Mouse (Mus musculus) liver, embryonic 16.5 days (tissue): Measurements from ENCODE around the gene Sbk2. TPM values are rescaled to one million over a fixed set of nuclear protein-coding genes. Genes with fewer than 3 reads are reported as not detected.
A peak's percentile ranks its signal among the peaks of the same experiment; 100 is the strongest.

Experiments used
- ATAC-seq: fragments of 200-750 bp; cut with Nextera tagmentation; 2 replicates; pipeline ENCODE4 v1.8.0; 2017; ENCODE audit warnings: low read depth, mild to moderate bottlenecking, moderate number of reproducible peaks, moderate library complexity
- H3K27ac ChIP-seq: fragments of 300-500 bp; sonication (generic); 2 replicates; pipeline ENCODE4 v1.5.1; 2014; ENCODE audit warnings: mild to moderate bottlenecking, low read length
- H3K27me3 ChIP-seq: fragments of 300-500 bp; sonication (generic); 2 replicates; pipeline ENCODE4 v1.6.1; 2014; ENCODE audit warnings: low read depth, low read length, mixed read lengths; ENCODE audit not compliant: control insufficient read depth, insufficient read depth
- H3K36me3 ChIP-seq: fragments of 300-500 bp; sonication (generic); 2 replicates; pipeline ENCODE4 v1.6.1; 2014; ENCODE audit warnings: mild to moderate bottlenecking; ENCODE audit not compliant: control insufficient read depth, insufficient read depth
- H3K4me1 ChIP-seq: fragments of 300-500 bp; sonication (generic); 2 replicates; pipeline ENCODE4 v1.6.1; 2014; ENCODE audit warnings: low read depth, low read length, mixed read lengths; ENCODE audit not compliant: control insufficient read depth
- H3K4me2 ChIP-seq: fragments of 300-500 bp; sonication (generic); 2 replicates; pipeline ENCODE4 v1.6.1; 2014; ENCODE audit warnings: low read depth, low read length, mixed read lengths
- H3K4me3 ChIP-seq: fragments of 300-500 bp; sonication (generic); 2 replicates; pipeline ENCODE4 v1.5.1; 2014; ENCODE audit warnings: low read depth, mild to moderate bottlenecking, low read length
- H3K9ac ChIP-seq: fragments of 300-500 bp; sonication (generic); 2 replicates; pipeline ENCODE4 v1.6.1; 2014; ENCODE audit warnings: low read depth, low read length
- H3K9me3 ChIP-seq: fragments of 300-500 bp; sonication (generic); replicated peaks from 2 replicates; pipeline ENCODE4 v1.6.1; 2016; ENCODE audit warnings: low read length; ENCODE audit not compliant: control insufficient read depth
- WGBS: fragments of 180-500 bp; shearing (Covaris S2); extraction: QIAGEN DNeasy Blood & Tissue Kit; methylation state at CpG from one replicate; pipeline ENCODE4 v1.1.7; 2014; ENCODE audit not compliant: insufficient replicate concordance; 5-methylcytosine and 5-hydroxymethylcytosine counted together
- polyA plus RNA-seq: library from polyadenylated mRNA; unstranded; fragments of >200 nt; fragmentation: Nextera tagmentation; extraction: Ambion mirVana; gene quantifications from 2 replicates; pipeline ENCODE4 v1.2.1, GENCODE M21; 2015

Gene Sbk2
- polyA plus RNA-seq, 1 experiment from 2014 or later = not detected

DNA sequence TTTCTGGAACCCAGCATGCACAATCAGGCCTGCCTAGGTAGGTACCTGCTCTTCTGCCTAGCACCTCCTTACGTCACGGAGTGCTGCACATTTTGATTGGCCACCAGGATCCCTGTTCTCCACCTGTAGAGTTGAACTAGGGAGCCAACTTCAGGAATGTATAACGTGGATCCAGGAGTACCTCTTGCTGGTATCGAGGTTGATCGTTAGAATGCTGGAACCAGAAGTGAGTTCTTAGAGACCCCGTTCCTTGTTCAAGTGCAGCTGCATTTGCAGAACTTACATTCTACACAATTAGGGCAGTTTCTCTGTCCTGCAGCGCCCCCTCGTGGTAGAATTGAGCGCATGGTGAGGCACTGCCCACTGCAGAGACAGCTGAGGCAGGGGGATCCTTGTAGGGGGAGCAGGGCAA is 24.1 kb downstream of the Sbk2 start:
- H3K9me3 ChIP-seq = no peaks in the 10 kb centered on the region
- H3K9ac ChIP-seq = no peak overlapping the region
- no peak overlapping the region for H3K4me2 ChIP-seq
- no peaks in the 10 kb centered on the region for H3K36me3 ChIP-seq
- ATAC-seq = peak; percentile 44; the same call in 1 of the 2 replicates
- no peak overlapping the region for H3K27ac ChIP-seq
- WGBS = 13% methylated on average over 9 of the region's 9 CpGs
- no peaks in the 10 kb centered on the region for H3K27me3 ChIP-seq
- no peaks in the 10 kb centered on the region for H3K4me1 ChIP-seq
- no peak overlapping the region for H3K4me3 ChIP-seq

- 18% methylated on average over 2 of the region's 2 CpGs for WGBS
- no peak for ATAC-seq
- Histone ChIP-seq H3K4me1 (no peaks in the 10 kb centered on the region), H3K9me3 (no peaks in the 10 kb centered on the region), H3K4me2 (no peak overlapping the region), H3K9ac (no peak overlapping the region), H3K27ac (no peak overlapping the region), H3K36me3 (no peaks in the 10 kb centered on the region), H3K27me3 (no peaks in the 10 kb centered on the region), H3K4me3 (no peak overlapping the region)
Observed at GRCm38 (mm10) chr7:4938456-4938855, 25.8 kb downstream of the Sbk2 start.

GRCm38 (mm10) chr7:4937392-4937791 is 26.8 kb downstream of the Sbk2 start:
- no peak for ATAC-seq
- WGBS = 57% methylated on average over 9 of the region's 11 CpGs
- Histone ChIP-seq H3K9ac (no peak overlapping the region), H3K4me3 (no peak overlapping the region), H3K36me3 (no peaks in the 10 kb centered on the region), H3K4me1 (no peaks in the 10 kb centered on the region), H3K4me2 (no peak overlapping the region), H3K27ac (no peak overlapping the region), H3K9me3 (no peaks in the 10 kb centered on the region), H3K27me3 (no peaks in the 10 kb centered on the region)

DNA sequence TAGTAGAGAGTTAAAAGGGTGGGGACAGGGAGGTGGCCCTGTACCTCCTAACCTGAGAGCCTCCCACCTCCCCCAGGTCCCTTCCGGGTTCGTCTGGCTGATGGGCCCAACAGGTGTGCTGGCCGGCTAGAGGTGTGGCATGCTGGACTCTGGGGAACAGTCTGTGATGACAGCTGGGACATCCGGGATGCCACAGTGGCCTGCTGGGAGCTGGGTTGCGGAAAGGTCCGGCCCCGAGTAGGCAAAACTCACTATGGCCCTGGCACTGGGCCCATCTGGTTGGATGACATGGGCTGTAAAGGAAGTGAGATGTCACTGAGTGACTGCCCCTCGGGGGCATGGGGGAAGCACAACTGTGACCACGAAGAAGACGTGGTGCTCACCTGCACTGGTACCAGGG is 27.4 kb downstream of the Sbk2 start:
- H3K4me3 ChIP-seq = no peak overlapping the region
- H3K27ac ChIP-seq = no peak overlapping the region
- no peaks in the 10 kb centered on the region for H3K36me3 ChIP-seq
- no peak overlapping the region for H3K4me2 ChIP-seq
- WGBS = 57% methylated on average over 10 of the region's 10 CpGs
- no peak for ATAC-seq
- no peaks in the 10 kb centered on the region for H3K27me3 ChIP-seq
- H3K9me3 ChIP-seq = no peaks in the 10 kb centered on the region
- no peaks in the 10 kb centered on the region for H3K4me1 ChIP-seq
- no peak overlapping the region for H3K9ac ChIP-seq

- no peaks in the 10 kb centered on the region for H3K9me3 ChIP-seq
- no peaks in the 10 kb centered on the region for H3K4me1 ChIP-seq
- no peak overlapping the region for H3K9ac ChIP-seq
- no peak overlapping the region for H3K27ac ChIP-seq
- no peaks in the 10 kb centered on the region for H3K27me3 ChIP-seq
- no peaks in the 10 kb centered on the region for H3K36me3 ChIP-seq
- 56% methylated on average over 4 of the region's 4 CpGs for WGBS
- no peak overlapping the region for H3K4me2 ChIP-seq
- no peak for ATAC-seq
- no peak overlapping the region for H3K4me3 ChIP-seq
Observed at GRCm38 (mm10) chr7:4934160-4934914, 29.9 kb downstream of the Sbk2 start.

DNA sequence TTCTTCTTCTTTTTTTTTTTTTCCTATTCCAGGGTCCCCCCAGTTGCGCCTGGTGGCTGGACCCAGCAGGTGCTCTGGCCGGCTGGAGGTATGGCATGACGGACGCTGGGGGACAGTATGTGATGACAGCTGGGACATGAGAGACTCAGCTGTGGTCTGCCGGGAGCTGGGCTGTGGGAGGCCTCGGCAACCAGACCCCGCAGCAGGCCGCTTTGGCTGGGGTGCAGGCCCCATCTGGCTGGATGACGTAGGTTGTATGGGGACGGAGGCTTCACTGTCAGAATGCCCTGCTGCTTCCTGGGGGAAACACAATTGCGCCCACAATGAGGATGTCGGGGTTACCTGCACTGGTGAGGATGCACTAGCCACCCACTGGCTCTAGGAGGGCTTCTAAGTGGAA is 31.1 kb downstream of the Sbk2 start:
- no peaks in the 10 kb centered on the region for H3K4me1 ChIP-seq
- no peak overlapping the region for H3K4me3 ChIP-seq
- no peaks in the 10 kb centered on the region for H3K27me3 ChIP-seq
- WGBS = 70% methylated on average over 12 of the region's 12 CpGs
- H3K27ac ChIP-seq = no peak overlapping the region
- no peak overlapping the region for H3K4me2 ChIP-seq
- H3K9me3 ChIP-seq = no peaks in the 10 kb centered on the region
- ATAC-seq = no peak
- H3K9ac ChIP-seq = no peak overlapping the region
- H3K36me3 ChIP-seq = no peaks in the 10 kb centered on the region

DNA sequence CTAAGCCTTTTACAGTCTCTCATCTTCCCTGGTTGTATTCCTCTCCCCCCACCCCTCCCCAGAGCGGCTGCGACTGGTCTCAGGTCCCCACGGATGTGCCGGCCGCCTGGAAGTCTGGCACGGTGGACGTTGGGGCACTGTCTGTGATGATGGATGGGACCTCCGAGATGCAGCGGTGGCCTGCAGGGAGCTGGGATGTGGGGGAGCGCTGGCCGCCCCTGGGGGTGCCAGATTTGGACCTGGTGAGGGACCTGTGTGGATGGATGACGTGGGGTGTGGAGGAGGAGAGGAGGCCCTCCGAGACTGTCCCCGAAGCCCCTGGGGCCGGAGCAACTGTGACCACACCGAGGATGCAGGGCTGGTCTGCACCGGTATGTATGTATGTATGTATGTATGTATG is 35.9 kb downstream of the Sbk2 start:
- no peak overlapping the region for H3K4me3 ChIP-seq
- peaks cover 18% of the 10 kb centered on the region for H3K27me3 ChIP-seq
- no peaks in the 10 kb centered on the region for H3K36me3 ChIP-seq
- no peak overlapping the region for H3K4me2 ChIP-seq
- no peaks in the 10 kb centered on the region for H3K9me3 ChIP-seq
- H3K4me1 ChIP-seq = no peaks in the 10 kb centered on the region; the same call in 1 of the 2 replicates
- 64% methylated on average over 17 of the region's 17 CpGs for WGBS
- no peak overlapping the region for H3K9ac ChIP-seq
- no peak for ATAC-seq
- H3K27ac ChIP-seq = no peak overlapping the region

DNA sequence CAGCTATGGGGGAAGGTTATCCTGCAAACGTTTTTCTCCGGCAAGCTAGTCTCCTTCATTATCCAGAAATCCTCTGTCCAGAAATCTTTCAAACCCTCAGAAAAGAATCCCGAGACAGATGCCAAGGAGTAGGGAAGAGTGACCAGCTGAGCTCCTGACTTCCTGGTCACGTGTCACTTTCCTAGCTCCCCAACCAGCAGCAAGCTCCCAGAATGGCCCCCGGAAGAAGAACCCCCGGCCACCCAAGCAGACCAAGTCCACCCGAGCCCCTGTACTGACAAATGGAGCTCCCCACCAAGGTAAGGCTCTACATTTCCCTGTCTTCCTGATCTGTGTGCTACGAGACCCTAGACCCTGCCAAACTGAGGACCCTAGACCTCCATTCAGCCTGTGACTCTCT is 36.5 kb downstream of the Sbk2 start:
- WGBS = 46% methylated on average over 8 of the region's 8 CpGs
- no peak overlapping the region for H3K4me2 ChIP-seq
- H3K9ac ChIP-seq = no peak overlapping the region
- H3K9me3 ChIP-seq = no peaks in the 10 kb centered on the region
- H3K27me3 ChIP-seq = peaks cover 25% of the 10 kb centered on the region
- no peak overlapping the region for H3K4me3 ChIP-seq
- H3K4me1 ChIP-seq = peaks cover 2% of the 10 kb centered on the region
- no peak for ATAC-seq
- H3K36me3 ChIP-seq = no peaks in the 10 kb centered on the region
- H3K27ac ChIP-seq = no peak overlapping the region

DNA sequence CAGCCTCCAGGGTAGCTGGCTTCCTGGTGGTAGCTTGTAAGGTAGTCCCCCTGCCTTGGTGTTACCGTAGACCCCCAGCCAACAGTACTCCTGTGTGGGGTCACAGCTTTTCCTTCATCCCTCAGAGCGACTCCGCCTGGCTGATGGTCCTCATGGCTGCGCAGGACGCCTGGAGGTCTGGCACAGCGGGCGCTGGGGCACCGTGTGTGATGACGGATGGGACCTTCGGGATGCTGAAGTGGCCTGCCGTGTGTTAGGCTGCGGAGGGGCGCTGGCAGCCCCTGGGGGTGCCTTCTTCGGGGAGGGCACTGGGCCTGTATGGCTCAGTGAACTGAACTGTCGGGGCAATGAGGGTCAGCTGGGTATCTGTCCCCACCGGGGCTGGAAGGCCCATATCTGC is 37.4 kb downstream of the Sbk2 start:
- no peak overlapping the region for H3K27ac ChIP-seq
- H3K4me3 ChIP-seq = no peak overlapping the region
- H3K9me3 ChIP-seq = no peaks in the 10 kb centered on the region
- no peak for ATAC-seq
- peaks cover 4% of the 10 kb centered on the region for H3K4me1 ChIP-seq
- H3K4me2 ChIP-seq = no peak overlapping the region
- no peak overlapping the region for H3K9ac ChIP-seq
- WGBS = 70% methylated on average over 16 of the region's 16 CpGs
- H3K36me3 ChIP-seq = no peaks in the 10 kb centered on the region
- peaks cover 29% of the 10 kb centered on the region for H3K27me3 ChIP-seq
